8 mouse cellular contexts compared by ENCODE assay signal in genomic region chr17:83903467-83903866, GRCm38 (mm10). TPM values are rescaled to one million over a fixed set of nuclear protein-coding genes. Genes with fewer than 3 reads are reported as not detected.
A peak's percentile ranks its signal among the peaks of the same experiment; 100 is the strongest.
DNase-seq lines count a peak whose midpoint lies in the region; ATAC-seq lines count a peak whose summit lies in the region.

No protein-coding gene starts in this region.

- H3K4me2 ChIP-seq in forebrain, embryonic 14.5 days (ENCODE audit: low read length), result no peak overlapping the region
- no peak overlapping the region for H3K4me2 ChIP-seq in hindbrain, embryonic 11.5 days (replicated peaks; ENCODE audit: low read depth, low read length)

- no peak overlapping the region for H3K4me3 ChIP-seq in forebrain, embryonic 14.5 days (ENCODE audit: low read depth, low read length)
- no peak overlapping the region for H3K4me3 ChIP-seq in hindbrain, embryonic 11.5 days (ENCODE audit: low read depth, low read length)

- peak; percentile 89 for DNase-seq in MN1 (ENCODE audit: low spot score)
- DNase-seq in cerebellum, adult 11 months, result peak; percentile 62
- DNase-seq in forebrain, embryonic 14.5 days (ENCODE audit: low spot score), result peak; percentile 89
- DNase-seq in hindbrain, embryonic 11.5 days (ENCODE audit: low spot score), result peak; percentile 87
- peak; percentile 84 to 85 for DNase-seq in layer of hippocampus, postnatal 10 days (ENCODE audit: low spot score in 2 of 2)
- DNase-seq in lung, postnatal 14 days, result peak; percentile 82
- peak; percentile 93 for DNase-seq in retina, embryonic 14.5 days (ENCODE audit: low spot score)
- peak; percentile 80 for DNase-seq in urinary bladder, postnatal 14 days (ENCODE audit: low spot score)

- ATAC-seq in forebrain, embryonic 14.5 days, result peak; percentile 85
- ATAC-seq in hindbrain, embryonic 11.5 days (ENCODE audit: low FRiP score), result peak; percentile 30; the same call in 1 of the 2 replicates

- WGBS in forebrain, embryonic 14.5 days, result 6% methylated on average over 7 of the region's 7 CpGs
- WGBS in hindbrain, embryonic 11.5 days, result 3% methylated on average over 7 of the region's 7 CpGs

- no peaks in the 10 kb centered on the region for H3K4me1 ChIP-seq in forebrain, embryonic 14.5 days (ENCODE audit: control insufficient read depth, insufficient read depth, low read length)
- no peaks in the 10 kb centered on the region for H3K4me1 ChIP-seq in hindbrain, embryonic 11.5 days (replicated peaks; ENCODE audit: control insufficient read depth, insufficient read depth, low read length)

- no peak overlapping the region for H3K9ac ChIP-seq in forebrain, embryonic 14.5 days (ENCODE audit: low read length)
- H3K9ac ChIP-seq in hindbrain, embryonic 11.5 days (ENCODE audit: low read depth, low read length), result no peak overlapping the region

- no peaks in the 10 kb centered on the region for H3K9me3 ChIP-seq in forebrain, embryonic 14.5 days (replicated peaks; ENCODE audit: control insufficient read depth, low read length)
- H3K9me3 ChIP-seq in hindbrain, embryonic 11.5 days (ENCODE audit: control insufficient read depth, low read length), result no peaks in the 10 kb centered on the region

- no peak overlapping the region for H3K27ac ChIP-seq in forebrain, embryonic 14.5 days (ENCODE audit: low read depth, low read length)
- H3K27ac ChIP-seq in hindbrain, embryonic 11.5 days (ENCODE audit: low read depth, low read length), result no peak overlapping the region

- H3K36me3 ChIP-seq in forebrain, embryonic 14.5 days (ENCODE audit: control insufficient read depth, insufficient read depth, low read length), result no peaks in the 10 kb centered on the region
- no peaks in the 10 kb centered on the region for H3K36me3 ChIP-seq in hindbrain, embryonic 11.5 days (ENCODE audit: control insufficient read depth, insufficient read depth, low read length)

- no peaks in the 10 kb centered on the region for H3K27me3 ChIP-seq in forebrain, embryonic 14.5 days (replicated peaks; ENCODE audit: control insufficient read depth, insufficient read depth, low read length)
- H3K27me3 ChIP-seq in hindbrain, embryonic 11.5 days (ENCODE audit: control insufficient read depth, insufficient read depth, low read length), result no peaks in the 10 kb centered on the region

RNA-seq across cellular contexts. Expression of gene Haao, which starts 55.7 kb away (rescaled TPM):
- polyA plus RNA-seq in forebrain, embryonic 14.5 days (2014; fragmentation: Nextera tagmentation; extraction: Ambion mirVana), result 0.53 TPM in 1 of 2 replicates, not detected in the other
- polyA plus RNA-seq in hindbrain, embryonic 11.5 days (2014; fragmentation: Nextera tagmentation; extraction: Ambion mirVana), result 0.18 TPM in 1 of 2 replicates, not detected in the other
- total RNA-seq in layer of hippocampus, postnatal 10 days (2021), result not detected
